Mouse (Mus musculus): ENCODE results near the gene Olfr519. TPM values are rescaled to one million over a fixed set of nuclear protein-coding genes. Genes with fewer than 3 reads are reported as not detected.

Olfr519 gene
- total and polyA plus RNA-seq, 3 experiments, result not detected

DNA sequence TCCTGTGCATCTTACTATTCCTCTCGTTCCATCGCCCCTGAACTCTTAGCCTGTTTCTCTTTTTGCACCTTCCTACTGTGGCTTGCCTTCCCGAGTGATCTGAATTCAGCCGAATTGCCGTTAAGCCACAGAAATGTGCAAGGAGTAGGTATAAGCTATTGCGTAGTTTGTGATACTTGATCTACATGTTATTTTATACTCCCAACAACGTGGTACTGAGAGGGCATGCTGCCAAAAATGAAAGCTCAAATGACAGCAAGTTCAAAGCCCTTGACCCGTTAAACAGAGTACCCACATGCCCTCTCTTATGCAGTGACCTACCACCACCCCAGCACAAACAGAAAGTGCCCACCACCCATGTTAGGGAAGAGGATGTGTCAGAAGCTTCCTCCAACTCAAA is 40.6 kb upstream of the Olfr519 start:
- Histone ChIP-seq H3K9me3 (replicated peaks; ENCODE audit: insufficient read depth, low read length) (no peaks in the 10 kb centered on the region), H3K27ac (ENCODE audit: control insufficient read depth, low read depth, low read length) (peak overlapping the region; percentile 51), H3K36me3 (ENCODE audit: control insufficient read depth in 1 of 2, insufficient read depth in 2 of 2, low read length in 2 of 2) (peaks cover 5 to 16% of the 10 kb centered on the region in 2 experiments), H3K79me2 (ENCODE audit: control insufficient read depth, insufficient read depth, low read length, poor library complexity) (peaks cover 22% of the 10 kb centered on the region), H3K9ac (ENCODE audit: control insufficient read depth, low read depth, low read length, poor library complexity, severe bottlenecking) (peak overlapping the region; percentile 98), H3K27me3 (ENCODE audit: control insufficient read depth in 1 of 2, insufficient read depth in 2 of 2, low read length in 2 of 2) (no peaks in the 10 kb centered on the region), H3K4me1 (ENCODE audit: control insufficient read depth in 1 of 2, insufficient read depth in 2 of 2, low read length in 2 of 2) (peaks cover 4 to 12% of the 10 kb centered on the region in 2 experiments; a peak in 3 of 4 replicates), H3K4me3 (ENCODE audit: control insufficient read depth in 1 of 2, insufficient read depth in 1 of 2, low read depth in 2 of 2, low read length in 2 of 2) (peak overlapping the region; percentile 97 to 100)
- TF ChIP-seq MAX (IDR thresholded peaks at IDR 0.05; ENCODE audit: low read length), result peak; percentile 47; the same call in 1 of the 2 replicates
- TF ChIP-seq ZMIZ1 (IDR thresholded peaks at IDR 0.05; ENCODE audit: low read depth, low read length), result no peak
- DNase-seq (ENCODE audit: low read depth, low spot score), result peak; percentile 39

DNA sequence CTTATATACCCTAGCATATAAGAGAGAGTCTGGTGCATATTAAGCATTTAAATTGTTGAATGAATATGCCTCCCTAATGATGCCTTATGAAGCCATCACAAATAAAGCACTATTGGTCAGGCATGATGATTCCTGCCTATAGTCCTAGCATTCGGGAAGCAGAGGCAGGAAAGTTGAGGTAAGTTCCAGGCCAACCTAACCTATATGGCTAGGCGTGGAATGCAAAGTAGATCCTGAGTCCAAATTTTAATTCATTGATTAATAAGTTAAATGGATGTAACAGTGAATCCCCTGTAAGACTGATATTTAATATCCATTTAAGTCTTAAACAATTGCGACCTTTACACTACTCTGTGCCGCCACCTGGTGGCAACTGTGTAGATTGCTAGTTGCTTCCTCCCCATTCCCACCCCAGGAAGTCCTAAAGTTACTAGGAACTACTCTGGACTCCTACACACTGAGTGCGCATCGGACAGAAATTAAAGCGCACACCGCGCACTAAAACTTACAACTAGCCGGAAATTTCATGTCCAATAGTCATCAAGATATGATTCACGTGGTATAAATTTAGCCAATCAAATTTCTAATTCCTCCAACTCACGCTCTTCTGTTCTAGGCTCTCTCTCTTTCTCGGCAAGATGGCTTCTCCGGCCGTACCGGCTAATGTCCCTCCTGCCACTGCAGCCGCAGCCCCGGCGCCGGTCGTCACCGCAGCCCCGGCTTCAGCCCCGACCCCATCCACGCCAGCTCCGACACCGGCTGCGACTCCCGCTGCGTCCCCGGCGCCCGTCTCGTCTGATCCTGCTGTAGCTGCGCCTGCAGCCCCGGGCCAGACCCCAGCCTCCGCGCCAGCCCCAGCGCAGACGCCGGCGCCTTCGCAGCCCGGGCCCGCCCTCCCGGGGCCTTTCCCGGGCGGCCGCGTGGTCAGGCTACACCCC is 39.8 kb upstream of the Olfr519 start, which contains the start of gene Eif3f:
TSS of gene Eif3f (plus strand) at position 624 of the 938 bp plus-strand sequence.
- Histone ChIP-seq H3K27ac (ENCODE audit: control insufficient read depth, low read depth, low read length) (peak within 1 kb of the TSS; percentile 51), H3K36me3 (ENCODE audit: control insufficient read depth in 1 of 2, insufficient read depth in 2 of 2, low read length in 2 of 2) (peaks cover 9 to 14% of the 10 kb centered on the region in 2 experiments), H3K79me2 (ENCODE audit: control insufficient read depth, insufficient read depth, low read length, poor library complexity) (peaks cover 22% of the 10 kb centered on the region), H3K4me3 (ENCODE audit: control insufficient read depth in 1 of 2, insufficient read depth in 1 of 2, low read depth in 2 of 2, low read length in 2 of 2) (peak within 1 kb of the TSS; percentile 97 to 100), H3K4me1 (ENCODE audit: control insufficient read depth in 1 of 2, insufficient read depth in 2 of 2, low read length in 2 of 2) (peaks cover 4 to 15% of the 10 kb centered on the region in 2 experiments), H3K9ac (ENCODE audit: control insufficient read depth, low read depth, low read length, poor library complexity, severe bottlenecking) (peak within 1 kb of the TSS; percentile 98), H3K27me3 (ENCODE audit: control insufficient read depth in 1 of 2, insufficient read depth in 2 of 2, low read length in 2 of 2) (no peaks in the 10 kb centered on the region), H3K9me3 (replicated peaks; ENCODE audit: insufficient read depth, low read length) (no peaks in the 10 kb centered on the region)
- peak; percentile 99 for DNase-seq (ENCODE audit: low read depth, low spot score)
- TF ChIP-seq GATA1 (IDR thresholded peaks at IDR 0.05; ENCODE audit: low read depth, low read length) (peak; percentile 58), POLR2A (IDR thresholded peaks at IDR 0.05; ENCODE audit: control insufficient read depth in 1 of 2, insufficient read depth in 1 of 2, low read depth in 1 of 2, low read length in 2 of 2, poor library complexity in 1 of 2) (peak; percentile 63 to 85), ZNF384 (IDR thresholded peaks at IDR 0.05; ENCODE audit: low read depth, low read length) (no peak), E2F4 (IDR thresholded peaks at IDR 0.05; ENCODE audit: borderline replicate concordance, low read depth, low read length) (peak; percentile 79; the same call in 1 of the 2 replicates), MAFK (IDR thresholded peaks at IDR 0.05; ENCODE audit: borderline replicate concordance, low read depth, low read length) (no peak), NRF1 (IDR thresholded peaks at IDR 0.05; ENCODE audit: insufficient read depth, low read depth, low read length, poor library complexity, severe bottlenecking) (peak; percentile 25; the same call in 1 of the 2 replicates), ELF1 (IDR thresholded peaks at IDR 0.05; ENCODE audit: low read depth, low read length) (peak; percentile 93), MEF2A (IDR thresholded peaks at IDR 0.05; ENCODE audit: extremely low read depth, insufficient replicate concordance, low read depth, low read length, poor library complexity, severe bottlenecking) (peak; percentile 60; the same call in 1 of the 2 replicates), SIN3A (IDR thresholded peaks at IDR 0.05; ENCODE audit: low read length) (peak; percentile 94), MAX (IDR thresholded peaks at IDR 0.05; ENCODE audit: low read length) (peak; percentile 74), CHD2 (IDR thresholded peaks at IDR 0.05; ENCODE audit: low read length) (no peak), KAT2A (conservative IDR thresholded peaks at IDR 0.05; ENCODE audit: low read depth, low read length) (peak; percentile 77), SMC3 (IDR thresholded peaks at IDR 0.05; ENCODE audit: low read depth, low read length) (peak; percentile 92), POLR2AphosphoS2 (IDR thresholded peaks at IDR 0.05; ENCODE audit: low read length) (no peak), GABPA (IDR thresholded peaks at IDR 0.05; ENCODE audit: low read depth, low read length) (no peak), POLR2AphosphoS5 (IDR thresholded peaks at IDR 0.05; ENCODE audit: borderline replicate concordance, low read depth, low read length) (no peak), TCF12 (IDR thresholded peaks at IDR 0.05; ENCODE audit: low read depth, low read length) (no peak; the same call in none of the 2 replicates), MYB (IDR thresholded peaks at IDR 0.05; ENCODE audit: low read depth, low read length) (no peak), USF2 (IDR thresholded peaks at IDR 0.05; ENCODE audit: borderline replicate concordance in 1 of 2, insufficient read depth in 1 of 2, low read depth in 1 of 2, low read length in 2 of 2) (peak; percentile 21 to 71; a peak in 2 of 4 replicates), ETS1 (IDR thresholded peaks at IDR 0.05; ENCODE audit: low read depth, low read length) (peak; percentile 18; the same call in 1 of the 2 replicates), CTCF (IDR thresholded peaks at IDR 0.05 in 2 of 3, conservative IDR thresholded peaks at IDR 0.05 in 1 of 3; ENCODE audit: control insufficient read depth in 1 of 3, insufficient read depth in 1 of 3, low read depth in 2 of 3, low read length in 3 of 3, poor library complexity in 1 of 3, severe bottlenecking in 1 of 3) (peak; percentile 75 to 96 (median 78)), EP300 (IDR thresholded peaks at IDR 0.05; ENCODE audit: low read depth in 1 of 2, low read length in 2 of 2) (no peak), RCOR1 (IDR thresholded peaks at IDR 0.05; ENCODE audit: low read depth, low read length) (no peak), HCFC1 (IDR thresholded peaks at IDR 0.05; ENCODE audit: low read depth, low read length) (peak; percentile 96), NELFE (IDR thresholded peaks at IDR 0.05; ENCODE audit: low read depth, low read length) (peak; percentile 85), MAZ (IDR thresholded peaks at IDR 0.05; ENCODE audit: low read depth, low read length) (0 out of 2 replicates have a peak, but pooled peaks have one; percentile 66), MYC (IDR thresholded peaks at IDR 0.05; ENCODE audit: low read depth, low read length) (peak; percentile 69)

All from MEL (cell line).